Mouse (Mus musculus): ENCODE results near the gene Oas1a. TPM values are rescaled to one million over a fixed set of nuclear protein-coding genes. Genes with fewer than 3 reads are reported as not detected.

Gene Oas1a
- total and polyA plus RNA-seq, 3 experiments = 1.1 to 2.6 (median 1.7) TPM

DNA sequence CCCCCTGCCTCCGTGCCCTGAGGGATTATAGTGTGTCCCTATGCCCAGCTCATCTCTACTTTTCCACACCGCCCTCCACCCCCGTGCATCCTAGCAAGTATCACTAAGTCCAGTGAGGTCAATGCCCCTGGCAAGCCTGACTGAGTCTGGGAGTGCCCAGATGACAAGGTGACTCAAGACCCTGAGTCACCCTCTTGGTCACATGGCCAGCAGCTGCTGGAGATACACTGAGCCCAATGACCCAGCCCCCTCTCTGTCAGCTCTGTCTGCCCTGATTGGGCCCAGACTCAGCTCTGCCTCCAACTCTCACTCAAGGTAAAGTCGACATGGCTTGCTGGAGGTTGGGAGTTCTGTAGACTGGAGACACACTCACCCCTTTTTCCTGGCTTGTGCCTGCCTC, 30.5 kb upstream of the Oas1a start:
- no peak overlapping the region for H3K9ac ChIP-seq (ENCODE audit: insufficient read depth, low read depth)
- H3K27ac ChIP-seq (ENCODE audit: insufficient read depth, low read depth) = no peak overlapping the region
- H3K27me3 ChIP-seq (replicated peaks) = peaks cover 53% of the 10 kb centered on the region
- no peak for DNase-seq (ENCODE audit: extremely low read depth)
- no peaks in the 10 kb centered on the region for H3K9me3 ChIP-seq (replicated peaks; ENCODE audit: low read length)
- dilution Hi-C loops (cut with MboI; ENCODE audit: extremely low pct_ligation_motif_present, extremely low pct_unique_long_range_greater_than_20kb, low sequenced_read_pairs) = no loop called here
- in situ Hi-C loops (cut with MboI; ENCODE audit: low pct_ligation_motif_present, low pct_unique_long_range_greater_than_20kb, low sequenced_read_pairs) = no loop called here
- no peaks in the 10 kb centered on the region for H3K79me2 ChIP-seq (replicated peaks; ENCODE audit: control insufficient read depth, extremely low read depth, insufficient read depth, poor library complexity, severe bottlenecking)
- no peak overlapping the region for H3K4me2 ChIP-seq (ENCODE audit: insufficient read depth, low read depth, poor library complexity, severe bottlenecking)
- H3K4me3 ChIP-seq (replicated peaks in 1 of 3; ENCODE audit: low read depth in 2 of 3, low read length in 2 of 3, poor library complexity in 1 of 3) = no peak overlapping the region
- H3K36me3 ChIP-seq (replicated peaks in 1 of 2; ENCODE audit: control insufficient read depth in 1 of 2, insufficient read depth in 1 of 2, low read length in 1 of 2) = no peaks in the 10 kb centered on the region
- no peaks in the 10 kb centered on the region for H3K4me1 ChIP-seq (ENCODE audit: control insufficient read depth in 1 of 2, insufficient read depth in 2 of 2)
- TF ChIP-seq MAFK (IDR thresholded peaks at IDR 0.05; ENCODE audit: insufficient replicate concordance, low read length) (no peak), ZC3H11A (IDR thresholded peaks at IDR 0.05; ENCODE audit: low read depth, low read length) (no peak), CHD1 (IDR thresholded peaks at IDR 0.05; ENCODE audit: low read depth, low read length) (no peak), MAZ (IDR thresholded peaks at IDR 0.05; ENCODE audit: low read depth, low read length) (no peak), IRF4 (IDR thresholded peaks at IDR 0.05; ENCODE audit: low read depth, low read length) (no peak), CHD2 (IDR thresholded peaks at IDR 0.05; ENCODE audit: low read length) (no peak), POLR2AphosphoS2 (IDR thresholded peaks at IDR 0.05; ENCODE audit: low read depth, low read length) (no peak), SIN3A (IDR thresholded peaks at IDR 0.05; ENCODE audit: low read length) (no peak), MEF2A (IDR thresholded peaks at IDR 0.05; ENCODE audit: borderline replicate concordance, low read depth, low read length) (no peak), PAX5 (IDR thresholded peaks at IDR 0.05; ENCODE audit: low read length) (no peak)

DNA sequence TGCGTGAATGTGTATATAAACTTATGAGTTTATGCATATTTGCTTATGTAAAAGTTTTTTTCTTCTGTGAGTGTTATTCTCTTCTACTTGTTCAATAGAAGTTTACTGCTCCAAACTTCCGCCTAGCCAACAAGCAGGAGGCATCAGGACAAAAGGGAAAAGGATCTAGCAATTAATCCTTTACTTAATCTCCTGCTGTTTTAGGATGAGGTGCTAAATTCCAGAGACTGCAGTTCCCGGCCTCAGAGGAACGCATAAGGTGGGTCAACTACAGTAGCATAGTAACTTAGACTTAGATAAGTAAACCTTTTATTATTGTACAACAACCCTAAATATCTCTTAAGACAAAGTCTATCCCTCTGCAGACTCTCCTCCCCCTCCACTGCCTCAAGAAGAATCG, 26.6 kb upstream of the Oas1a start:
- Histone ChIP-seq H3K4me3 (replicated peaks in 1 of 3; ENCODE audit: low read depth in 2 of 3, low read length in 2 of 3, poor library complexity in 1 of 3) (no peak overlapping the region), H3K79me2 (replicated peaks; ENCODE audit: control insufficient read depth, extremely low read depth, insufficient read depth, poor library complexity, severe bottlenecking) (no peaks in the 10 kb centered on the region), H3K9me3 (replicated peaks; ENCODE audit: low read length) (no peaks in the 10 kb centered on the region), H3K27me3 (replicated peaks) (peaks cover 43% of the 10 kb centered on the region), H3K27ac (ENCODE audit: insufficient read depth, low read depth) (no peak overlapping the region), H3K4me1 (ENCODE audit: control insufficient read depth in 1 of 2, insufficient read depth in 2 of 2) (no peaks in the 10 kb centered on the region), H3K36me3 (replicated peaks in 1 of 2; ENCODE audit: control insufficient read depth in 1 of 2, insufficient read depth in 1 of 2, low read length in 1 of 2) (no peaks in the 10 kb centered on the region), H3K9ac (ENCODE audit: insufficient read depth, low read depth) (no peak overlapping the region), H3K4me2 (ENCODE audit: insufficient read depth, low read depth, poor library complexity, severe bottlenecking) (no peak overlapping the region)
- in situ Hi-C loops (cut with MboI; ENCODE audit: low pct_ligation_motif_present, low pct_unique_long_range_greater_than_20kb, low sequenced_read_pairs) = no loop called here
- no peak for TF ChIP-seq UBTF (IDR thresholded peaks at IDR 0.05; ENCODE audit: low read depth, low read length)
- no peak for TF ChIP-seq RCOR1 (conservative IDR thresholded peaks at IDR 0.05; ENCODE audit: low read depth, low read length)
- TF ChIP-seq CHD2 (IDR thresholded peaks at IDR 0.05; ENCODE audit: low read length) = no peak
- TF ChIP-seq IRF4 (IDR thresholded peaks at IDR 0.05; ENCODE audit: low read depth, low read length) = no peak
- TF ChIP-seq POLR2AphosphoS2 (IDR thresholded peaks at IDR 0.05; ENCODE audit: low read depth, low read length) = no peak
- no peak for TF ChIP-seq BHLHE40 (IDR thresholded peaks at IDR 0.05; ENCODE audit: low read depth, low read length)
- TF ChIP-seq NRF1 (IDR thresholded peaks at IDR 0.05; ENCODE audit: low read depth, low read length) = no peak
- TF ChIP-seq E2F4 (IDR thresholded peaks at IDR 0.05; ENCODE audit: insufficient replicate concordance, low read depth, low read length) = no peak
- TF ChIP-seq TCF12 (IDR thresholded peaks at IDR 0.05; ENCODE audit: low read depth, low read length) = no peak
- TF ChIP-seq CHD1 (IDR thresholded peaks at IDR 0.05; ENCODE audit: low read depth, low read length) = no peak
- TF ChIP-seq MXI1 (IDR thresholded peaks at IDR 0.05; ENCODE audit: low read depth, low read length) = no peak
- TF ChIP-seq JUND (conservative IDR thresholded peaks at IDR 0.05; ENCODE audit: low read depth, low read length) = no peak
- no peak for TF ChIP-seq ZNF384 (IDR thresholded peaks at IDR 0.05; ENCODE audit: low read depth, low read length)
- dilution Hi-C loops (cut with MboI; ENCODE audit: extremely low pct_ligation_motif_present, extremely low pct_unique_long_range_greater_than_20kb, low sequenced_read_pairs) = no loop called here
- no peak for DNase-seq (ENCODE audit: extremely low read depth)
